Mouse (Mus musculus) limb, embryonic 13.5 days (tissue): ENCODE measurements at regions not wholly inside any gene's neighbourhood (a gene's known extent, or its start where the extent isn't known, plus 50 kb on each side); places are given as distances from the start of the nearest gene placed in this dataset.
A peak's percentile ranks its signal among the peaks of the same experiment; 100 is the strongest.
"Not testable (repeated sequence)": the region's sequence is repeated elsewhere in the genome, so short reads cannot be mapped to it uniquely, and the experiment has no call there.

ENCODE experiments used
- ATAC-seq: fragments of 200-750 bp; cut with Nextera tagmentation; 2 replicates; pipeline ENCODE4 v1.8.0; 2017; ENCODE audit warnings: low read depth, moderate number of reproducible peaks, moderate TSS enrichment; ENCODE audit not compliant: low FRiP score
- H3K27ac ChIP-seq: fragments of 300-500 bp; sonication (generic); 2 replicates; pipeline ENCODE4 v1.5.1; 2015; ENCODE audit warnings: inconsistent platforms, mild to moderate bottlenecking, moderate library complexity
- H3K27me3 ChIP-seq: fragments of 300-500 bp; sonication (generic); 2 replicates; pipeline ENCODE4 v1.6.1; 2015; ENCODE audit warnings: mild to moderate bottlenecking, inconsistent platforms
- H3K36me3 ChIP-seq: fragments of 300-500 bp; sonication (generic); 2 replicates; pipeline ENCODE4 v1.6.1; 2015; ENCODE audit warnings: inconsistent platforms, mild to moderate bottlenecking, moderate library complexity
- H3K4me1 ChIP-seq: fragments of 300-500 bp; sonication (generic); 2 replicates; pipeline ENCODE4 v1.6.1; 2015; ENCODE audit warnings: inconsistent platforms
- H3K4me2 ChIP-seq: fragments of 300-500 bp; sonication (generic); replicated peaks from 2 replicates; pipeline ENCODE4 v1.6.1; 2015; ENCODE audit warnings: inconsistent platforms, mild to moderate bottlenecking, moderate library complexity
- H3K4me3 ChIP-seq: fragments of 300-500 bp; sonication (generic); 2 replicates; pipeline ENCODE4 v1.5.1; 2015; ENCODE audit warnings: moderate library complexity, mild to moderate bottlenecking, inconsistent platforms
- H3K9ac ChIP-seq: fragments of 300-500 bp; sonication (generic); 2 replicates; pipeline ENCODE4 v1.6.1; 2015; ENCODE audit warnings: mild to moderate bottlenecking, inconsistent platforms
- H3K9me3 ChIP-seq: fragments of 300-500 bp; sonication (generic); 2 replicates; pipeline ENCODE4 v1.6.1; 2016; ENCODE audit warnings: inconsistent platforms
- WGBS: fragments of 180-500 bp; shearing (Covaris S2); methylation state at CpG from one replicate; pipeline ENCODE4 v1.1.7; 2015; 5-methylcytosine and 5-hydroxymethylcytosine counted together

DNA sequence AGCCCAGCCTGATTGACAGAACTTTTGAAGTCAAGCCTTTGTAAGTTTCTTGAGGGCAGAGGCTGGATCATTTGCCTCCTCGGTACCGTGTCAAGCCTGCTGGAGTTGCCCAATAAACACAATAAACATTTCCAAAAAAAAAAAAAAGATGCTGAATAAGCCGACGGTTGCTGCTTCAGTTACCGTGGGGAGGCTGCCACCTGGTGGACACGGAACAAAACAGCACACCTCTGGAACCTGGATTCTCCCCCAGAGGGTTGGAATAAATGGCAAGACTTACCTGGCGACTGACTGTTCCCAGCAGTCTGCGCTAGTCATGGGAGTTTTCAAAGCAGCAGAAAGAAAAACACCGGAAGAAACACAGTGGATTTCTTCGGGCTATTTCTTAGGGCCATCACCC is 136.3 kb upstream of the Adamts18 start:
- no peak overlapping the region for H3K27ac ChIP-seq
- H3K27me3 ChIP-seq = peaks cover 80% of the 10 kb centered on the region
- peak overlapping the region; percentile 41 for H3K4me2 ChIP-seq
- H3K4me1 ChIP-seq = peaks cover 22% of the 10 kb centered on the region
- H3K36me3 ChIP-seq = no peaks in the 10 kb centered on the region
- ATAC-seq = no peak
- H3K9ac ChIP-seq = no peak overlapping the region
- H3K4me3 ChIP-seq = no peak overlapping the region
- peaks cover 4% of the 10 kb centered on the region for H3K9me3 ChIP-seq
- 6% methylated on average over 10 of the region's 10 CpGs for WGBS

DNA sequence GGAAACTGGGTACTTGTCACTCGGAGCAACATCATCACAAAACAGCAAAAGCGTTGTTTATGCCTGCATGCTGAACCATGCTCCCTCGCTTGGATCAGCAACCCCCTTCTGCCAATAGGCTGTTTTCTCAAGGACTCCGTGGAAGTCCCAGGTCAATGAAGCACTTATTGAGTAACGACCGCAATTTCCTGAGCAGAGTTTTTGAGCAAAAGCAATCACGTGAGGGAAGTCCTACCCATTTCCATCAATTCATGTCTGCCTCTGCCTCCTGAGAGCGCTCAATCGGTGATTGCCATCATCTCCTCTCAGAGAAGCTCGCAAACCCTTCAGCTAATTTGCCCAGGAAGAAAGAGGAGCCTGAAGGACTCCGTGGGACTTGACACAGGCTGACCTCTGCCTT is 136.9 kb upstream of the Adamts18 start:
- Histone ChIP-seq H3K9ac (no peak overlapping the region), H3K9me3 (no peaks in the 10 kb centered on the region), H3K4me3 (no peak overlapping the region), H3K4me2 (peak overlapping the region; percentile 41), H3K4me1 (peaks cover 25% of the 10 kb centered on the region), H3K27ac (no peak overlapping the region), H3K36me3 (no peaks in the 10 kb centered on the region), H3K27me3 (peaks cover 74% of the 10 kb centered on the region)
- no peak for ATAC-seq
- 11% methylated on average over 11 of the region's 11 CpGs for WGBS

DNA sequence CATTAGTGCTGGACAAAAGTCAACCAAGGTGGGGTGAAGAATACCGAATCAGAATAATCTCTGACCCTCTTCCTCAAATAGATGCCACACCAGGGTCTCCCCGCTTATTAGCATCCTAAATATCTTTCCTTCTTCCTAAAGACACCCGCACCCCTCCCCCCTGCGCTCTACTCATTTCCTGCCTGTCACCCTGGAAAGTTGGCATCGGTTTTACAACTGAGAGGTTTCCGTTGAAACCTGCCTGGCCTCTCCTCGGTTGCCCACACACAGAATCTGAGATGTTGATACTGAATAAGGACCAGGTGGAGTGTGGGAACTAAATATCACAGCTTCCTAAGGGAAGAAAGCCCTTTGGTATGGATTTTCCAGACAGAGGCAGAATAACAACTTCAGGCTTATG is 137.4 kb upstream of the Adamts18 start:
- Histone ChIP-seq H3K4me3 (no peak overlapping the region), H3K36me3 (no peaks in the 10 kb centered on the region), H3K4me2 (peak overlapping the region; percentile 41), H3K4me1 (peaks cover 30% of the 10 kb centered on the region), H3K9ac (no peak overlapping the region), H3K27me3 (peaks cover 69% of the 10 kb centered on the region), H3K27ac (no peak overlapping the region), H3K9me3 (no peaks in the 10 kb centered on the region)
- 24% methylated on average over 7 of the region's 7 CpGs for WGBS
- no peak for ATAC-seq

DNA sequence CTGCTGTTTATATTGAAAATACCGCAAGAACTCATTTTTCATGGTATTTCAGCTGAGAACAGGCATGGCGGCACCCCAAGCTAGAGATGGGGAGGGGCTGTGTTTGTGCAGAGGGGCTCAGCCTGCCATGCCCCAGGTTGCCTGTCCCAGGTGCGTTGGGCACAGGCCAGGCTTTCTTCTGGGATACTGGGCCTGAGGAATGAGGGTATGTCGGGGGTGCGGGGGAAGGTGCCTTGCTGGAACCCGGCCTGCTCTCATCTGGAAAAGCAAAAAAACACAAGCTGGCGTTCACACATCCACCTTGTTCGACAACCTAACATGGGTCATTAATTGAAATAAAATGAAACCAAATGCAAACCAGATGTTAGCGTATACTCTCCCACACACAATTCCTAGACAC is 142.2 kb upstream of the Adamts18 start:
- Histone ChIP-seq H3K4me1 (peaks cover 22% of the 10 kb centered on the region), H3K36me3 (no peaks in the 10 kb centered on the region), H3K9ac (no peak overlapping the region), H3K4me3 (no peak overlapping the region), H3K9me3 (no peaks in the 10 kb centered on the region), H3K4me2 (peak overlapping the region; percentile 19), H3K27me3 (peaks cover 29% of the 10 kb centered on the region), H3K27ac (no peak overlapping the region)
- WGBS = 30% methylated on average over 9 of the region's 9 CpGs
- peak; percentile 72; the same call in 1 of the 2 replicates for ATAC-seq

DNA sequence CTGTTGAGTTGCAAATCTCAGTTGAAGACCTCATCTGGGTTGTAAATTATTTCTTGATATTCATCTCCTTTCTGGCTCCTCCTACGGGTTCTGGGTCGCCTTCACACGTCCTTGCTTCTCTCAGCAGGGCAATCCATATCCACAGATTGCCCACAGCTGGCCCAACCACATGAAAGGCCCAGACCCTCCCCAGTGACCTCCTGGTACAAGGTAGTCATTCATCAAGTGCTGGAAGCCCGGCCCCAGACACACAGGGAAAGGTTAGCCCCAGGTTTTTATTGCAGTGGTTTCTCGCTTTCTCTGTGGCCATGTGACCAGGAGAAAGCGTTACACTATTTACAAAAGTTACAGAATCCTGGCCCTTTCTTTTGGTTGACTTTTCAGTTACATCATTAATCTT is 134.5 kb upstream of the Nudt7 start:
- H3K9ac ChIP-seq = no peak overlapping the region
- H3K4me2 ChIP-seq = no peak overlapping the region
- no peak overlapping the region for H3K27ac ChIP-seq
- 0 out of 2 replicates have a peak, but pooled peaks cover 3% of the 10 kb centered on the region for H3K27me3 ChIP-seq
- no peak overlapping the region for H3K4me3 ChIP-seq
- ATAC-seq = peak; percentile 83
- H3K36me3 ChIP-seq = no peaks in the 10 kb centered on the region
- 0 out of 2 replicates have a peak, but pooled peaks cover 10% of the 10 kb centered on the region for H3K4me1 ChIP-seq
- no peaks in the 10 kb centered on the region for H3K9me3 ChIP-seq
- 15% methylated on average over 6 of the region's 6 CpGs for WGBS

DNA sequence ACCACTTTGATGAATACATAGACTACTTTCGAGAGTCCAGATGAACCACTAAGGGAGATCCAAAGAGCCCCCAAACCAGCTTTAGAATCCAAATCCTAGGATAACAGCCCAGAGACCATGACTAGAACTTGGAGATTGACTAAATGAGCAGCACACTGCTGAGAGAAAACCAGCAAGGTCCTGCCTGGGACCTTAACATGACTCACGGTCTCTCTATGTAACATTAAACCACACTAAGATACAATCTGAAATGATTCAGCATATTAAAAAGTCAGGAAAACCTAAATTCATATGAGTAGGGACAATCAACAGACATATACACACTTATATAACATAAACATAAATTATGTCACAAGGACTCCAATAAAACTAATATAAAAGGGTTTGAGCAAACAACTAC is 131.7 kb upstream of the Nudt7 start:
- H3K9ac ChIP-seq = no peak overlapping the region
- ATAC-seq = no peak
- H3K27ac ChIP-seq = no peak overlapping the region
- H3K36me3 ChIP-seq = no peaks in the 10 kb centered on the region
- H3K4me2 ChIP-seq = no peak overlapping the region
- H3K9me3 ChIP-seq = no peaks in the 10 kb centered on the region
- 0 out of 2 replicates have a peak, but pooled peaks cover 5% of the 10 kb centered on the region for H3K27me3 ChIP-seq
- WGBS = 83% methylated on average over 2 of the region's 2 CpGs
- H3K4me1 ChIP-seq = 0 out of 2 replicates have a peak, but pooled peaks cover 10% of the 10 kb centered on the region
- H3K4me3 ChIP-seq = no peak overlapping the region

DNA sequence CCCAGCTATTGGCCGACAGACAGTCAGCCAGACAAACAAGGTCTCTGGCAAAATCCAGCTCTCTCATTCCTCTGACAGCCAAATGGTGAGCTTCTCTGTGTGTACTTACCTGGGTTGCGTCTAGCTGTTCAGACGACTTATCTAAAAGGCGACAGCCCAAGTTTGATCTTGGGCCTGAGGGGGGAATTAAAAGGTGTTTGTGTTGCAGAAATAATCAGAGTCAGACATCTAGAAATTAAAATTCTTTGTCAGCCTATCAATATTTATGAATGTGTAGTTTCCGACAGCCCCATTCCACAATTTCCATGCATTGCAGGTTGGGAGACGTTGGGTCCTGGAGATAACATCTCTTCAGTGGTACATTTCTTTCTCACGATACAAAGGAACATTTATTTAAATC is 128.9 kb upstream of the Nudt7 start:
- H3K4me2 ChIP-seq = no peak overlapping the region
- no peak overlapping the region for H3K4me3 ChIP-seq
- H3K9ac ChIP-seq = no peak overlapping the region
- no peak overlapping the region for H3K27ac ChIP-seq
- H3K36me3 ChIP-seq = no peaks in the 10 kb centered on the region
- ATAC-seq = no peak
- 79% methylated on average over 7 of the region's 7 CpGs for WGBS
- H3K9me3 ChIP-seq = no peaks in the 10 kb centered on the region
- H3K4me1 ChIP-seq = 0 out of 2 replicates have a peak, but pooled peaks cover 2% of the 10 kb centered on the region
- 0 out of 2 replicates have a peak, but pooled peaks cover 5% of the 10 kb centered on the region for H3K27me3 ChIP-seq

DNA sequence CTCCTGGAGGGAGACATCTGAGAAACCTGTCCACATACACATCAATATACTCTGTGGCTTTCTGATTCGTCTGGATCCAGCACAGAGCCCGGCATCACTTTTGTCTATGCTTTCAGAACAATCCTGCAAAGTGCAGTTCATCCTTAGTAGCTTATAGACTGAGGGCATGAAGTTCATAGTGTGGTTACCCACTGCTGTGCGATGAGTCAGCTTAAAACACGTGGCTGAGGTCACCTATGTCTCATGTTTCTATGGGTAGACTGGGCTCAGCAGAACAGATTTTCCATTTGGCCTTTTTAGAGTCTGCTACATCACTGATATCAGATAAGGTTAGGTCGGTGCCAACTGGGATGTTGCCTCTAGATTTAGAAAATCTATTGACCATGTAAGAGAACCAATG is 126.8 kb upstream of the Nudt7 start:
- Histone ChIP-seq H3K27me3 (0 out of 2 replicates have a peak, but pooled peaks cover 5% of the 10 kb centered on the region), H3K4me2 (no peak overlapping the region), H3K9ac (no peak overlapping the region), H3K36me3 (no peaks in the 10 kb centered on the region), H3K9me3 (no peaks in the 10 kb centered on the region), H3K4me3 (no peak overlapping the region), H3K4me1 (no peaks in the 10 kb centered on the region), H3K27ac (no peak overlapping the region)
- WGBS = 89% methylated on average over 5 of the region's 5 CpGs
- ATAC-seq = no peak

DNA sequence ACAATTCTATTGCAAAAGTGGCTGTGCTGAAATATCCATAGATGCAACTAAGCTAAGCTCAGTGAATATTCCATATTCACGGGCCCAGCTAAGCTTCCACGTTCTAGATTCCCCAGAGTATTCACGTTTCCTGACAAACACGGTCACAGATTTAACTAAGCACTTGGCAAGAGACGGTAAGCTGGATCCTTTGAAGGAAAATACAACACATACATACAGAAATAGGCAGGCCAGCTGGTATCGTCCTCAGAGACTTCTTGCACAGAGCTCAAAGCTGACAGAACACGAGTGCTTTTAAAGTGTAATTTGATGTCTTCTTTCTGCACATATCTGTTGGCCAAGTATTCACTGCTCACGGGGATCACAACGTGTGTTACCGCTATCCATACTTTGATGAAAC is 126.3 kb upstream of the Nudt7 start:
- Histone ChIP-seq H3K9ac (no peak overlapping the region), H3K4me1 (no peaks in the 10 kb centered on the region), H3K9me3 (no peaks in the 10 kb centered on the region), H3K36me3 (no peaks in the 10 kb centered on the region), H3K4me3 (no peak overlapping the region), H3K27ac (no peak overlapping the region), H3K4me2 (no peak overlapping the region), H3K27me3 (0 out of 2 replicates have a peak, but pooled peaks cover 5% of the 10 kb centered on the region)
- ATAC-seq = no peak
- 70% methylated on average over 10 of the region's 10 CpGs for WGBS

DNA sequence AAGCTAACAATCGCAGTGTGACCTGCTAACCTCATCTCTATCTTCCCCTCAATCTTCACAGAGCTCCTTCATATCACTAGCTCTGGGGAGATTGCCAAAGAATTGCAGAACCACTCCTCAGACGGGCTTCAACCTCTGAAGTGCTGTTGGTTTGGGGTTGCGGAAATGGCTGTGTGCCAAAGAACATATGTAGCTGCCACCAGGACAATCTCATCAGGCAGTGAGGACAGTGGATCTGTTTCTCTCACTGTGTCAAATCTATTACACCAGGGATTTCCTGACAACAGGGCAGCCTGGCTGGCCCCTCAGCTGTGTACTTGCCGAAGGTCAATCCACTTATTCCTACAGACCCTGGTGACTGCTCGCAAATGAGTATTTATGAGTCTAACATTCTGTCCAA is 115.0 kb upstream of the Nudt7 start:
- ATAC-seq = peak; percentile 57
- Histone ChIP-seq H3K4me2 (no peak overlapping the region), H3K27me3 (peaks cover 8% of the 10 kb centered on the region), H3K9ac (no peak overlapping the region), H3K36me3 (no peaks in the 10 kb centered on the region), H3K4me1 (peaks cover 8% of the 10 kb centered on the region), H3K4me3 (no peak overlapping the region), H3K9me3 (no peaks in the 10 kb centered on the region), H3K27ac (no peak overlapping the region)
- WGBS = 36% methylated on average over 5 of the region's 5 CpGs

DNA sequence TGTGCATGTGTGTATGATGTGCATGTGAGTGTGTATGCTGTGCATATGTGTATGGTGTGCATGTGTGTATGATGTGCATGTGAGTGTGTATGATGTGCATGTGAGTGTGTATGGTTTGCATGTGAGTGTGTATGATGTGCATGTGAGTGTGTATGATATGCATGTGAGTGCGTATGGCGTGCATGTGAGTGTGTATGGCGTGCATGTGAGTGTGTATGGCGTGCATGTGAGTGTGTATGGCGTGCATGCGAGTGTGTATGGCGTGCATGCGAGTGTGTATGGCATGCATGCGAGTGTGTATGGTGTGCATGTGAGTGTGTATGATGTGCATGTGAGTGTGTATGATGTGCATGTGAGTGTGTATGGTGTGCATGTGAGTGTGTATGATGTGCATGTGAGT is 103.2 kb upstream of the Nudt7 start:
- not testable (repeated sequence) for H3K4me2 ChIP-seq, H3K27ac ChIP-seq, H3K9ac ChIP-seq, H3K9me3 ChIP-seq, H3K4me3 ChIP-seq, H3K36me3 ChIP-seq, ATAC-seq
- Histone ChIP-seq H3K27me3 (peaks cover 17% of the 10 kb centered on the region), H3K4me1 (peaks cover 18% of the 10 kb centered on the region)
- 93% methylated on average over 9 of the region's 9 CpGs for WGBS

DNA sequence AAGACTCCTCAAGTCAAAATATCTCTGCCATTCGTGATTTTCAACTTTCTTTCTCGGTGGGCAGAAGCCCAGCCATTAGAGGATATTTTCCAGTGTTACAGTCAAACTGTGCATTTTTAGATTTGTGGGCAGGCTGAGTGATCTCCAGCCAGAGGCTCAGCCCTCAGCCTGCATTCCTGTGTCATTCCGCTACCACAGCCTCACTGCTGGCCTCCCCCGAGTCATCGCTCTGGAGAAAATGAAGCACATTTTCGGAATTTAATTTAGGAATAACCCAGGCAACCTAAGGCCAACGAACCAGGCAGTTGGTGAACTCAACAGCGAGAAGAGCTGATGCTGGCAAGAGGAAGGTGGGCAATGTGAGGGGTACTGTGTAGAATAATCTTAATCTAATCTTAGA is 80.9 kb upstream of the Nudt7 start:
- no peak overlapping the region for H3K4me3 ChIP-seq
- H3K27ac ChIP-seq = no peak overlapping the region
- H3K27me3 ChIP-seq = no peaks in the 10 kb centered on the region
- no peaks in the 10 kb centered on the region for H3K4me1 ChIP-seq
- H3K9me3 ChIP-seq = peaks cover 6% of the 10 kb centered on the region
- ATAC-seq = no peak
- no peak overlapping the region for H3K4me2 ChIP-seq
- 73% methylated on average over 8 of the region's 8 CpGs for WGBS
- no peak overlapping the region for H3K9ac ChIP-seq
- H3K36me3 ChIP-seq = no peaks in the 10 kb centered on the region

DNA sequence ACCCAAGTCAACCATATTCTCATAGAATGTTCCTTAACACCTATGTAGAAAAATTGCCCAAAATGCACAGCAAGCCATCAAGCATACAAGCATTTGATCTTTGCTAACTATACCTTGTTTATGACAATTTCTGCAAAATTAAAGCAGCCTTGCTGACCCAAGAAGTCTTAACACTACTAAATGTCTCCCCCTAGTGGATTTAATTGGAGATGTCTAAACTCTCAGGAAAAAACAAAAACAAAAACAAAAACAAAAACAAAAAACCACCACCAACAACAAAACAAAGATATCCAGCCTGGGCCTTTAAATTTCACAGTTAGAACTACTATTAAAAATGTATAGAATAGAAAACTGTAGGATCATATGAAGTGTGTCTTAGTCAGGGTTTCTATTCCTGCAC is 69.8 kb upstream of the Nudt7 start:
- Histone ChIP-seq H3K27ac (no peak overlapping the region), H3K4me1 (no peaks in the 10 kb centered on the region), H3K9ac (no peak overlapping the region), H3K4me2 (no peak overlapping the region), H3K9me3 (no peaks in the 10 kb centered on the region), H3K36me3 (no peaks in the 10 kb centered on the region), H3K4me3 (no peak overlapping the region), H3K27me3 (0 out of 2 replicates have a peak, but pooled peaks cover 3% of the 10 kb centered on the region)
- no peak for ATAC-seq
